Mouse (Mus musculus) spleen, postnatal 4 days (tissue): ENCODE data around the gene Mpp5.
A peak's percentile ranks its signal among the peaks of the same experiment; 100 is the strongest.

Experiments used
- DNase-seq, 2 experiments: peaks; one replicate each; pipeline ENCODE4 v3.0.0; 2022; ENCODE audit warnings: low spot score in 2 of 2

The Mpp5 gene

DNA sequence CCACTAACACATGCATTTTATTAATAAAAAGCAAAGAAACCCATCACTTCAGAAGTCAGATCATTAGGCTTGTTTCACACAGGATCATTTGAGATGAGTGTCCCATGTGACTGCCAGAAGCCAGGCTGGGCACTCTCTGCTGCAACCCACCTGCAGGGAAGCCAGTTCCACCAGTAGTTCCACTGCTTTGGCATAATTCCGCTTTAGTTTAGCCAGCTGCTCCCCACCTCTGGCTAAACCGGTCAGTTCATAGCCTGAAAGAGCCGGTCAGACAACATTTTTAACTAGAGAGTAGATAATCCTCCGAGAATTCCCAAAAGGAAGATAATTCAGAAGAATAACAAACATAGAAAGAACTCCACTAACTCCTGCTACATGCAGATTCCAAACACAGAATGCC is 99.5 kb downstream of the Mpp5 start:
- DNase-seq, result no peak

DNA sequence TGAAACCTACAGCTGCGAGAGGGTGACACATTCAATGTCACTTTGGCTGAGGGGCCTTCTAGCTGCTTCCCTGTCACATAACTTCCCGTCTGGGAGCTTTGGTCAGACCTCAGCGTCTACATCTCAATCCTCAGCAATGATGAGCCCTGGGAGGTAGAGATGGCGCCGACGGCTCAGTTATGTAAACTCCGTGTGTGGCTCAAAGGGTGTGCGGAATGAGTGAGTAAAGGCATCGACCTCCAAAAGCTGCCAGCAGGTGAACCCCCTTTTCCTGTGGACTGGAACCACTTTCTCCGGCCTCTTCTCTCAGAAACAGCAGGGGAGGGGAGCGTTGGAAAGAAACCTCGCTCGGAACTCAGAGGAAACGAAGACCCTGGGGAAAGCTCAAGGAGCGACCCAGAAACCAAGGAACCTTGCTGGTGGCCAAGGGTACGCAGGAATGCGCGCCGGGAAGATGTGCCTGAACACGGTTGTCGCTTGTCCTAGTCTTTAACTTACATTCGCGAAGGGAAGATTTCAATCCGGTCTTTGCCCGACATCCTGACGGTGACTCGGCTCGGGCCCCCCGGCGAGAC is 112.3 kb downstream of the Mpp5 start:
- DNase-seq, result no peak

DNA sequence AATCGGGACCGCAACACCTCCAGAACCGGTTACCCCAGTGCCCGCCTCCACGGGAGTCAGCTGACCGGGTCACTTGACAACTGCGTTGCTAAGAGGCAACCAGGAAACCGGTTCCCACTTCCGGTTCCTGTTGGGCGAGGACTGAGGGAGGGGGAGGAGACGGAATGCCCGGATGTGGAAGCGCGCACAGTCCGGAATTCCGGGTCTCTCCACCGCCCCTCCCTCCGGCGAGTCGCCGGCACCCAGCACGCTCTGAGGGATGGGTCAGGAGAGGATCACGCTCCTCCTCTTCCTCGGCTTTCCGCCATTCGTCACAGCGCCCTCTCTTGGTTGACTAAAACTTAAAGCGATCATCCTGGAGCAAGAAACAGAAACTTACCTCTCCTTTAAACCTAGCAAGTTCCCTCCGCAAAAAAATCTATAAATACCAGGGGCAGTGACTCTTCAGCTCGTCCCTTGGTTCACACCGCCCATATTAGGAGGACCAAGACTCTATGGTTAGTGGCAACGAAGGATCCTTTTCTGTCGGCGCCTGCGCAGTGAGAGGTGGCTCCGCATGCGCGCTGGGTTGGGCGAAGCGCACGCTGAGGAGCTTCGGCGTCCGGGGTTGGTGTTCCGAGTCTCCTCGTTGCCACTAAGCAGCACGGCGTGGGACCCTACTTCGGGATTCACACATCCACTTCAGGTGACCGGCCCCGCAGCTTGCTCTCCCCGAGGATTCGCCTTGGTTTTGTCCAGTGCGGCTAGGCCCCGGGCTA is 113.0 kb downstream of the Mpp5 start, which contains the start of the genes Atp6v1d and Eif2s1:
TSS of gene Atp6v1d (minus strand) at position 143 of the 758 bp plus-strand sequence.
TSS of gene Eif2s1 (plus strand) at position 324 of the 758 bp plus-strand sequence.
- DNase-seq, result peak; percentile 95 to 97

DNA sequence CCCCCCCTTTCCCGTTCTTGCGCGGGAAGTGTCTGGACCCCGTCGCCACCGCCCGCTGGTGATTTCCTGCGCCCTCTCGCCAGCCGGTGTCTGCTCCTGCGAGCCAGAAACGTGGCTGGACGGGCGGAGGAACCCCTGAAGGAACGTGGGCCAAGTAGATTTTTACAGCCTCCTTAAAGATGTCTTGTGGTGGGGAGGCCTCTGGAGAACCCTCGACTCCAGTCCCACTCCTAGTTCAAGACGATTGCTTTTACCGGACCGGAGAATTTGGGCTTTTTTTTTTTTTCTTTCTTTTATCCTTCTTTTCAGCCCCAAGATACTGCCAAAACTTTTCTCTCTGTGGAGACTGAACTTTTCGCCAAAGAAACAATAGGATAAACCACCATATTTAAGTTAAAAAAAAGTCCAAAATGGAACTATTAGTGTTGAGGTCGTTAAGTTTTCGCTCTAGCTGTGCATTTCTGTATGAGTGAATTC is 113.6 kb downstream of the Mpp5 start:
- DNase-seq, result no peak

DNA sequence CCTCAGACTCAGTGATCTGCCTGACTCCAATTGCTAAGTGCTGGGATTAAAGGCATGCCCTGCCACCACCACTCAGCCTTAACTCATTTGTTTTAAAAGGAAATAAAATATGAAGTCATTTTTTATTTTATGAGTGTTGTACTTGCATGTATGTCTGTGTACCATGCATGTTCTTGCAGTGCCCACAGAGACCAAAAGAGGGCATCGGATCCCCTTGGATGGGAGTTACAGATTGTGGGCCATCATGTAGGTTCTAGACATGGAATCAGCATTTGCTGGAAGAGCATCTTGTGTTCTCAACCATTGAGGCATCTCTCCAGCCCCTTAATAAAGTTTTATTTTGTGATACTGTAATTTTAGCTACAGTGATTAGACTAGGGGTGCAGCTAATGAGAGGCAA is 116.7 kb downstream of the Mpp5 start:
- peak; percentile 63 to 75 for DNase-seq

DNA sequence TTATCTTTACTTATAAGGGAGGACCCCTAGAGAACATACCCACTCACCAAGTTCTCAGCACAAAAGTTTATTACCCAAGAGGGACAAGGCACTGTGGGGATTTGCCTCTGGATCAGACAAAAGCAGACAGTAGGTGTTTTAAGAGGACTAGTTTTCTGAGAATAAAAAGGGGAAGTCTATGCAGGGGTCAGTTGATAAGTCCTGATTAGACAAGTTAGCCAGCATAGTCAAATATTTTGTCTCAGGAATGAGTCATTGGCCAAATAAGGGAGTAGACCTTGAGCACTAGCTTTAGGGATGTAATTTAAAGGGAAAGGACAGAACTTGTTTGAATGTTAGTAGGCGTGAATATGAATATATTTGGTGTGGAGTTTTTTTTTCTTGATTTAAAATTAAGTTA is 119.4 kb downstream of the Mpp5 start:
- no peak for DNase-seq

DNA sequence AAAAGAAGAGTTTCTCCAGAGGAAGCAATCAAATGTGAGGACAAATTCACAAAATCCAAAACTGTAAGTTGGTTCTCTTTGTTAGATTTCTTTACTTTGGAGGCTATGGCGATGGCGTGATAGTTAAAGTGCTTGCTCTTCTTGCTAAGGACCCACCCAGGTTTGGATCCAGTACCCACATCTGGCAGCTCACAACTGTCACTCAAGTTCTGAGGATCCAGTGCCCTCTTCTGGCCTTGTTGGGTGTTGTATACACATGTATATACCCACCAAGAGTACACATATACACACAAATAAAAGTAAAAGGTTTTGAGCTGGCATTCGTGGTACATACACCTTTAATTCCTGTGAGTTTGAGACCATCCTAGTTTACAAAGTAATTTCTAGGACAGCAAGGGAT is 125.9 kb downstream of the Mpp5 start:
- no peak for DNase-seq

DNA sequence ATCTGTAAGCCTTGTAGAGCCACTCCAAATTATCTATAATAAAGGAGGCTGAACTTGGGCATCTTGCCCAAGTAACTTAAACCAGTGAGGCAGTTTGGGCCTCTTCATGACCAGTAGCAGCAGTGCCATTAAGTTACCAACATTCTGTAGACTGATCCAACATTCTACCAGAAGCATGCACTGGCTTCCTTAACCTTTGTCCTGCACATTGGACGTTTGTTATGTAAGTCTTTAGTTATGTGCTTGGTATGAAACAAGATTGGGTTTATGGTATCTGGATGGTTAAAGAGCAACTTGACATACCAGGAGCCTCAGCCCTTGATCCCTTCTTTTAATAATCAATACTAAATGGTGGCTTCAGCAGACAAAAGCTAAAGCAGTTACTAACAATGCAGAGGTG is 141.4 kb downstream of the Mpp5 start:
- no peak for DNase-seq
